Comparison of ENCODE assay signal across 8 mouse cellular contexts in genomic region chr11:96867149-96867548, GRCm38 (mm10). TPM values are rescaled to one million over a fixed set of nuclear protein-coding genes. Genes with fewer than 3 reads are reported as not detected.
DNase-seq lines count a peak whose midpoint lies in the region; ATAC-seq lines count a peak whose summit lies in the region.

No protein-coding gene starts in this region.

- 0 out of 2 replicates have a peak, but pooled peaks cover 15% of the 10 kb centered on the region for H3K27me3 ChIP-seq in heart, embryonic 12.5 days (replicated peaks)
- H3K27me3 ChIP-seq in embryonic facial prominence, embryonic 11.5 days (ENCODE audit: control insufficient read depth, insufficient read depth, low read length), result no peaks in the 10 kb centered on the region

- no peak for ATAC-seq in heart, embryonic 12.5 days (ENCODE audit: insufficient number of reproducible peaks, low FRiP score)
- ATAC-seq in embryonic facial prominence, embryonic 11.5 days (replicated peaks; ENCODE audit: insufficient number of reproducible peaks, low FRiP score, low TSS enrichment, low read depth), result peak; percentile 66
- ATAC-seq in megakaryocyte, adult 5-6 weeks (ENCODE audit: poor library complexity, severe bottlenecking), result peak; percentile 64

- peaks cover 12% of the 10 kb centered on the region for H3K4me1 ChIP-seq in heart, embryonic 12.5 days (replicated peaks)
- peaks cover 6% of the 10 kb centered on the region for H3K4me1 ChIP-seq in embryonic facial prominence, embryonic 11.5 days (ENCODE audit: control insufficient read depth, insufficient read depth, low read length)

- no peak overlapping the region for H3K27ac ChIP-seq in heart, embryonic 12.5 days (ENCODE audit: poor library complexity, severe bottlenecking)
- H3K27ac ChIP-seq in embryonic facial prominence, embryonic 11.5 days (replicated peaks; ENCODE audit: low read depth, low read length), result no peak overlapping the region

- H3K9ac ChIP-seq in heart, embryonic 12.5 days, result no peak overlapping the region
- H3K9ac ChIP-seq in embryonic facial prominence, embryonic 11.5 days (replicated peaks; ENCODE audit: low read length), result no peak overlapping the region

- intact Hi-C loops in heart, postnatal 10 days (cut with DNase I), result loop anchor here (1.0 to 5.0 kb wide), 3 partner anchors 43 to 155 kb away; no protein-coding TSS in a partner anchor

- 11% methylated on average over 5 of the region's 5 CpGs for WGBS in heart, embryonic 12.5 days
- 14% methylated on average over 5 of the region's 5 CpGs for WGBS in embryonic facial prominence, embryonic 11.5 days

- DNase-seq in heart, adult 11 months, result peak; percentile 92
- peak; percentile 64 to 68 for DNase-seq in adrenal gland, postnatal 36 days
- peak; percentile 85 for DNase-seq in embryonic facial prominence, embryonic 11.5 days (ENCODE audit: low spot score)
- peak; percentile 71 to 86 for DNase-seq in heart, postnatal 10 days
- peak; percentile 86 for DNase-seq in layer of hippocampus, adult 11-12 months (ENCODE audit: low spot score)
- peak; percentile 58 for DNase-seq in right cerebral cortex, postnatal 4 days

- no peak overlapping the region for H3K4me3 ChIP-seq in heart, embryonic 12.5 days
- H3K4me3 ChIP-seq in embryonic facial prominence, embryonic 11.5 days (ENCODE audit: low read depth, low read length), result no peak overlapping the region

- H3K9me3 ChIP-seq in heart, embryonic 12.5 days (replicated peaks), result no peaks in the 10 kb centered on the region
- no peaks in the 10 kb centered on the region for H3K9me3 ChIP-seq in embryonic facial prominence, embryonic 11.5 days (replicated peaks; ENCODE audit: control insufficient read depth, low read length)

- H3K4me2 ChIP-seq in heart, embryonic 12.5 days, result no peak overlapping the region
- no peak overlapping the region for H3K4me2 ChIP-seq in embryonic facial prominence, embryonic 11.5 days (ENCODE audit: low read depth, low read length)

- no peaks in the 10 kb centered on the region for H3K36me3 ChIP-seq in heart, embryonic 12.5 days
- H3K36me3 ChIP-seq in embryonic facial prominence, embryonic 11.5 days (replicated peaks; ENCODE audit: control insufficient read depth, insufficient read depth, low read depth, low read length), result no peaks in the 10 kb centered on the region

RNA-seq across cellular contexts. Expression of gene Copz2, which starts 17.5 kb away (rescaled TPM):
- 105 TPM in 2 replicates for polyA plus RNA-seq in heart, embryonic 12.5 days (2016; fragmentation: Nextera tagmentation; extraction: Ambion mirVana)
- 10 to 100 TPM; 57.4 to 63.3 TPM for total RNA-seq in adrenal gland, postnatal 36 days (2021)
- polyA plus RNA-seq in embryonic facial prominence, embryonic 11.5 days (2014; fragmentation: Nextera tagmentation; extraction: Ambion mirVana), result 61.1 and 61.2 TPM in 2 replicates
- 10 to 100 TPM; 43.8 to 50.3 TPM for total RNA-seq in heart, postnatal 10 days (2021)
- total RNA-seq in megakaryocyte, adult 5-6 weeks (2015), result 2.0 and 4.2 TPM in 2 replicates
- total RNA-seq in megakaryocyte, adult 5-6 weeks (2017), result 0.28 and 0.92 TPM in 2 replicates

RNA-seq across cellular contexts. Expression of gene Nfe2l1, which starts 37.4 kb away (rescaled TPM):
- polyA plus RNA-seq in heart, embryonic 12.5 days (2016; fragmentation: Nextera tagmentation; extraction: Ambion mirVana), result 85.8 and 89.7 TPM in 2 replicates
- 100 to 1,000 TPM; 526 to 605 TPM for total RNA-seq in adrenal gland, postnatal 36 days (2021)
- polyA plus RNA-seq in embryonic facial prominence, embryonic 11.5 days (2014; fragmentation: Nextera tagmentation; extraction: Ambion mirVana), result 30.3 and 32.5 TPM in 2 replicates
- total RNA-seq in heart, postnatal 10 days (2021), result 100 to 1,000 TPM; 302 to 348 TPM
- total RNA-seq in megakaryocyte, adult 5-6 weeks (2015), result 30.0 and 32.6 TPM in 2 replicates
- total RNA-seq in megakaryocyte, adult 5-6 weeks (2017), result 30.2 and 31.1 TPM in 2 replicates

RNA-seq across cellular contexts. Expression of gene Cdk5rap3, which starts 49.1 kb away (rescaled TPM):
- polyA plus RNA-seq in heart, embryonic 12.5 days (2016; fragmentation: Nextera tagmentation; extraction: Ambion mirVana), result 52.3 and 58.0 TPM in 2 replicates
- total RNA-seq in adrenal gland, postnatal 36 days (2021), result 10 to 100 TPM; 44.1 to 58.8 TPM
- polyA plus RNA-seq in embryonic facial prominence, embryonic 11.5 days (2014; fragmentation: Nextera tagmentation; extraction: Ambion mirVana), result 76.0 and 76.2 TPM in 2 replicates
- 10 to 100 TPM; 28.0 to 30.8 TPM for total RNA-seq in heart, postnatal 10 days (2021)
- 17.5 and 21.1 TPM in 2 replicates for total RNA-seq in megakaryocyte, adult 5-6 weeks (2015)
- total RNA-seq in megakaryocyte, adult 5-6 weeks (2017), result 23.9 and 37.3 TPM in 2 replicates

Comparison
In these comparisons a context has a peak if more than half of its experiments do, and no peak if none do; other contexts are left out.
1. RNA of gene Copz2, which starts 17.5 kb away (total RNA-seq): 57.4 to 63.3 TPM in adrenal gland, postnatal 36 days and 43.8 to 50.3 TPM in heart, postnatal 10 days; 0.28 to 4.2 TPM in megakaryocyte, adult 5-6 weeks; every median in the first group is over 4 times any median in the second.
2. RNA of gene Nfe2l1, which starts 37.4 kb away (total RNA-seq): 526 to 605 TPM in adrenal gland, postnatal 36 days and 302 to 348 TPM in heart, postnatal 10 days; 30.0 to 32.6 TPM in megakaryocyte, adult 5-6 weeks; every median in the first group is over 4 times any median in the second.
3. Peak in every context shown above with its lines, with median percentiles within 50 percentile points of each other: DNase-seq.